Mouse (Mus musculus): ENCODE measurements around the gene Uqcrh. TPM values are rescaled to one million over a fixed set of nuclear protein-coding genes. Genes with fewer than 3 reads are reported as not detected.

Uqcrh gene
- total RNA-seq, 2 experiments from 2014 or later, result 843 to 875 TPM

Other genes with a start within 250 kb of the Uqcrh start
- gene Mob3c, start 247.0 kb downstream of the Uqcrh start, total RNA-seq (2021), result 1 to 10 TPM; 1.8 to 3.1 TPM
- 10 to 100 TPM; 22.9 to 24.7 TPM for gene Mknk1, start 235.9 kb downstream of the Uqcrh start, total RNA-seq (2021)
- not detected for gene Kncn, start 190.7 kb downstream of the Uqcrh start, total RNA-seq (2021)
- not detected for gene 6430628N08Rik, start 184.4 kb downstream of the Uqcrh start, total RNA-seq (2021)
- gene Dmbx1, start 135.1 kb downstream of the Uqcrh start, total RNA-seq (2021), result not detected
- under 1 TPM; 0.17 to 0.28 TPM for gene Faah, start 57.1 kb downstream of the Uqcrh start, total RNA-seq (2021)
- gene Nsun4, start 21.2 kb downstream of the Uqcrh start, total RNA-seq (2021), result 10 to 100 TPM; 12.5 to 14.5 TPM
- 10 to 100 TPM; 17.3 to 19.3 TPM for gene Lrrc41, start 198 bp upstream of the Uqcrh start, total RNA-seq (2021)
- under 1 TPM; 0.77 to 0.99 TPM for gene Rad54l, start 48.6 kb upstream of the Uqcrh start, total RNA-seq (2021)
- 10 to 100 TPM; 41.2 to 49.5 TPM for gene Pomgnt1, start 48.8 kb upstream of the Uqcrh start, total RNA-seq (2021)
- 1 to 10 TPM; 6.3 to 7.8 TPM for gene Lurap1, start 76.3 kb upstream of the Uqcrh start, total RNA-seq (2021)
- gene Tspan1, start 92.5 kb upstream of the Uqcrh start, total RNA-seq (2021), result not detected
- gene 1700042G07Rik, start 98.3 kb upstream of the Uqcrh start, total RNA-seq (2021), result not detected
- under 1 TPM in 1 of 2 experiments, not detected in 1; 0.59 TPM for gene Gm49337, start 98.3 kb upstream of the Uqcrh start, total RNA-seq (2021)
- gene Pik3r3, start 146.5 kb upstream of the Uqcrh start, total RNA-seq (2021), result 1 to 10 TPM; 4.3 to 5.4 TPM